Mouse (Mus musculus) midbrain, postnatal 0 days (tissue): ENCODE data around the gene Zfp747. TPM values are rescaled to one million over a fixed set of nuclear protein-coding genes. Genes with fewer than 3 reads are reported as not detected.
A peak's percentile ranks its signal among the peaks of the same experiment; 100 is the strongest.
"Not testable (repeated sequence)": the region's sequence is repeated elsewhere in the genome, so short reads cannot be mapped to it uniquely, and the experiment has no call there.

Experiments
- ATAC-seq: fragments of 200-750 bp; cut with Nextera tagmentation; 2 replicates; pipeline ENCODE4 v1.8.0; 2017; ENCODE audit warnings: moderate number of reproducible peaks, mild to moderate bottlenecking, moderate TSS enrichment, moderate library complexity; ENCODE audit not compliant: low FRiP score
- DNase-seq: peaks from one replicate; pipeline ENCODE4 v3.0.0-alpha.2; 2015; ENCODE audit warnings: low spot score
- H3K27ac ChIP-seq: fragments of 300-500 bp; sonication (generic); 2 replicates; pipeline ENCODE4 v1.5.1; 2014; ENCODE audit warnings: low read depth, mild to moderate bottlenecking, low read length, mixed read lengths
- H3K27me3 ChIP-seq: fragments of 300-500 bp; sonication (generic); 2 replicates; pipeline ENCODE4 v1.6.1; 2014; ENCODE audit warnings: low read length, control low read depth, mixed read lengths; ENCODE audit not compliant: insufficient read depth
- H3K36me3 ChIP-seq: fragments of 300-500 bp; sonication (generic); 2 replicates; pipeline ENCODE4 v1.6.1; 2014; ENCODE audit warnings: low read length, control low read depth, mixed read lengths; ENCODE audit not compliant: insufficient read depth
- H3K4me1 ChIP-seq: fragments of 300-500 bp; sonication (generic); 2 replicates; pipeline ENCODE4 v1.6.1; 2014; ENCODE audit warnings: mild to moderate bottlenecking, control low read depth, antibody characterized with exemption, low read length, mixed read lengths; ENCODE audit not compliant: insufficient read depth
- H3K4me2 ChIP-seq: fragments of 300-500 bp; sonication (generic); 2 replicates; pipeline ENCODE4 v1.6.1; 2014; ENCODE audit warnings: low read depth, mild to moderate bottlenecking, low read length, mixed read lengths; ENCODE audit not compliant: poor library complexity, severe bottlenecking
- H3K4me3 ChIP-seq: fragments of 300-500 bp; sonication (generic); 2 replicates; pipeline ENCODE4 v1.5.1; 2014; ENCODE audit warnings: low read depth, mild to moderate bottlenecking, low read length, moderate library complexity
- H3K9ac ChIP-seq: fragments of 300-500 bp; sonication (generic); replicated peaks from 2 replicates; pipeline ENCODE4 v1.6.1; 2014; ENCODE audit warnings: mild to moderate bottlenecking, low read length, moderate library complexity, mixed read lengths; ENCODE audit not compliant: poor library complexity, severe bottlenecking
- H3K9me3 ChIP-seq: fragments of 300-500 bp; sonication (generic); 2 replicates; pipeline ENCODE4 v1.6.1; 2016; ENCODE audit warnings: low read length, control low read depth
- CTCF ChIP-seq: IDR thresholded peaks from 2 replicates; pipeline ENCODE4 v1.5.1; 2016; ENCODE audit warnings: antibody characterized with exemption, mild to moderate bottlenecking
- WGBS: fragments of 180-500 bp; shearing (Covaris S2); extraction: QIAGEN DNeasy Blood & Tissue Kit; methylation state at CpG from one replicate; pipeline ENCODE4 v1.1.7; 2014; 5-methylcytosine and 5-hydroxymethylcytosine counted together
- polyA plus RNA-seq: library from polyadenylated mRNA; unstranded; fragments of >200 nt; fragmentation: Nextera tagmentation; extraction: Ambion mirVana; gene quantifications from 2 replicates; pipeline ENCODE4 v1.2.1, GENCODE M21; 2015
- total RNA-seq: library from RNA; depleted of rRNA; stranded (reverse); fragments of >200 nt; gene quantifications from 2 replicates; pipeline ENCODE4 v1.2.3, GENCODE M21; 2014

Zfp747 gene
- total and polyA plus RNA-seq, 2 experiments from 2014 or later: 4.0 to 8.3 TPM

GRCm38 (mm10) chr7:127406002-127406987 is 30.4 kb upstream of the Zfp747 start, which contains the start of gene Zfp764:
Zfp764 (minus strand) TSS chr7:127406822.
- H3K4me3 ChIP-seq: peak within 1 kb of the TSS; percentile 50
- H3K36me3 ChIP-seq, H3K9me3 ChIP-seq, H3K27me3 ChIP-seq, H3K4me1 ChIP-seq: not testable (repeated sequence)
- DNase-seq (peak; percentile 92), ATAC-seq (peak; percentile 87)
- peak; percentile 85 for TF ChIP-seq CTCF
- H3K4me2 ChIP-seq: peak within 1 kb of the TSS; percentile 78
- H3K9ac ChIP-seq: peak within 1 kb of the TSS; percentile 68
- 5% methylated on average over 40 of the region's 40 CpGs for WGBS
- peak within 1 kb of the TSS; percentile 48 for H3K27ac ChIP-seq

GRCm38 (mm10) chr7:127404101-127404500 is 28.3 kb upstream of the Zfp747 start:
- H3K27ac ChIP-seq, H3K9me3 ChIP-seq, H3K36me3 ChIP-seq, H3K4me3 ChIP-seq, ATAC-seq, H3K4me1 ChIP-seq, H3K27me3 ChIP-seq, H3K9ac ChIP-seq, DNase-seq, H3K4me2 ChIP-seq: not testable (repeated sequence)
- 99% methylated on average over 6 of the region's 6 CpGs for WGBS

GRCm38 (mm10) chr7:127402980-127403379 is 27.1 kb upstream of the Zfp747 start:
- Histone ChIP-seq H3K27me3 (no peaks in the 10 kb centered on the region), H3K9ac (no peak overlapping the region), H3K4me1 (no peaks in the 10 kb centered on the region), H3K9me3 (no peaks in the 10 kb centered on the region), H3K4me3 (no peak overlapping the region), H3K4me2 (no peak overlapping the region), H3K27ac (no peak overlapping the region), H3K36me3 (no peaks in the 10 kb centered on the region)
- no peak for DNase-seq
- 64% methylated on average over 2 of the region's 2 CpGs for WGBS
- no peak for ATAC-seq
- no peak for TF ChIP-seq CTCF

GRCm38 (mm10) chr7:127400355-127400754 is 24.5 kb upstream of the Zfp747 start:
- WGBS: 64% methylated on average over 3 of the region's 3 CpGs
- DNase-seq (no peak), ATAC-seq (no peak)
- H3K4me3 ChIP-seq: no peak overlapping the region
- TF ChIP-seq CTCF: no peak
- no peaks in the 10 kb centered on the region for H3K4me1 ChIP-seq
- H3K36me3 ChIP-seq: no peaks in the 10 kb centered on the region
- H3K9ac ChIP-seq: no peak overlapping the region
- no peaks in the 10 kb centered on the region for H3K9me3 ChIP-seq
- no peak overlapping the region for H3K27ac ChIP-seq
- H3K4me2 ChIP-seq: no peak overlapping the region
- peaks cover 4% of the 10 kb centered on the region; the same call in 1 of the 2 replicates for H3K27me3 ChIP-seq

- no peaks in the 10 kb centered on the region for H3K9me3 ChIP-seq
- 18% methylated on average over 7 of the region's 7 CpGs for WGBS
- peak overlapping the region; percentile 58 for H3K4me3 ChIP-seq
- ATAC-seq: peak; percentile 1; the same call in 1 of the 2 replicates
- H3K36me3 ChIP-seq: no peaks in the 10 kb centered on the region; the same call in 1 of the 2 replicates
- TF ChIP-seq CTCF: no peak
- peak overlapping the region; percentile 64 for H3K4me2 ChIP-seq
- H3K9ac ChIP-seq: peak overlapping the region; percentile 89
- no peak for DNase-seq
- H3K27ac ChIP-seq: peak overlapping the region; percentile 85
- peaks cover 4% of the 10 kb centered on the region; the same call in 1 of the 2 replicates for H3K27me3 ChIP-seq
- peaks cover 6% of the 10 kb centered on the region; the same call in 1 of the 2 replicates for H3K4me1 ChIP-seq
Observed at GRCm38 (mm10) chr7:127393944-127394333, 18.1 kb upstream of the Zfp747 start.
